Mouse (Mus musculus) gastrocnemius, postnatal 4 days (tissue): ENCODE measurements around the gene Ptch2. TPM values are rescaled to one million over a fixed set of nuclear protein-coding genes. Genes with fewer than 3 reads are reported as not detected.

Experiments
- DNase-seq, 2 experiments: peaks; one replicate each; pipeline ENCODE4 v3.0.0; 2021 to 2022; ENCODE audit warnings: low spot score in 2 of 2, mixed read lengths in 2 of 2
- long read RNA-seq, 2 experiments: library from polyadenylated mRNA; stranded (forward); transcript quantifications; one replicate each; pipeline ENCODE4 v2.0.0; 2021
- total RNA-seq, 2 experiments: library from RNA; stranded (reverse); gene quantifications; 2 replicates each; pipeline ENCODE4 v1.2.3; 2021

Ptch2 gene
- total RNA-seq: 10 to 100 TPM; 10.4 to 12.8 TPM
- long read RNA-seq, experiment 1, partial matches to known transcripts: 7 of 15 reads
- long read RNA-seq, experiment 1, other reads (novel, unspliced or antisense): 8 of 15 reads
- long read RNA-seq, experiment 2, full-length matches to known transcripts: 5 of 11 reads
- long read RNA-seq, experiment 2, partial matches to known transcripts: 2 of 11 reads
- long read RNA-seq, experiment 2, other reads (novel, unspliced or antisense): 4 of 11 reads

DNA sequence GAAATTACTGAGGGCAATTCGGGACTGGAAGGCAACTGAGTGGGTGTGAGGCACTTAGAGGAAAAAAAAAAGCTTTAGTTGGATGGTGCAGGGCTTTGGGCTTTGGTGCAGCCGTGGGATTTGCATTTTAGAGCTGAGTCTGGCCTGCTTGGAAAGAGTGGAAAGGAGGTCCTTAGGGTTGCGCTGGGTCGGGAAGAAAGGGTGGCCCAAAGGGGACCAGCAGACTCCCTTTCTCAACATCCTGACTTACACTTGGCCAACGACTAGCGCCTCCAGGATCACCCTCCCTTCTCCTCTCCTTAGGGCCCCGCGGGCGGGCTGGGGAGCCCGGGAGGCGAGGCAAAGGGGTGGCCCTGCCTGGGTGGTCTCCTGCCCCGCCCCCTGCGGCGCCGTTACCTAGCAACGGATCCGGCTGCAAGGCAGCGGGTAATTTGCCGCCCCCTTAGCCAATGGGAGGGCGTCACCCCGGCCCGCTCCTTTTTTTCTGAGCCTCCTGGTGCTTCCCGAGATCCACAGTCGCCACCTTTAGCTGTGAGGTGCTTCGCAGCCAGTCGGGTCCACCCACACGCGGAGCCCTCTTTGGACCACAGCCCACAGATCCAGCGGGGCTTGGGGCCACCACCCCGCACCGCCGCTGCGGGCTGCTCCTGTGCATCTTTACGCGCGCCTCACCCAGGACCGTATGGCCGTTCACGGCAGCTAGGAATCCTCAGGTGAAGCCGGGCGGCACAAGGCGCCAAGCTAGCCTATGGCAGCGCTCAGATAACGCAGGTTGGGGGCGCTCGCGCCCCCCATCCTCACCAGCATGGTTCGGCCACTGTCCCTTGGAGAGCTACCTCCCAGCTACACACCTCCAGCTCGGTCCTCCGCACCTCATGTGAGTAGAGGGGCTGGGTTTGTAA lies at the start of gene Ptch2:
Ptch2 (plus strand) TSS at position 525 of the 902 bp plus-strand sequence.
- peak; percentile 76 to 86 for DNase-seq

GRCm38 (mm10) chr4:117048836-117049235 lies 47.0 kb upstream of the Ptch2 start:
- DNase-seq: peak in 1 of 2 experiments; percentile 18

DNA sequence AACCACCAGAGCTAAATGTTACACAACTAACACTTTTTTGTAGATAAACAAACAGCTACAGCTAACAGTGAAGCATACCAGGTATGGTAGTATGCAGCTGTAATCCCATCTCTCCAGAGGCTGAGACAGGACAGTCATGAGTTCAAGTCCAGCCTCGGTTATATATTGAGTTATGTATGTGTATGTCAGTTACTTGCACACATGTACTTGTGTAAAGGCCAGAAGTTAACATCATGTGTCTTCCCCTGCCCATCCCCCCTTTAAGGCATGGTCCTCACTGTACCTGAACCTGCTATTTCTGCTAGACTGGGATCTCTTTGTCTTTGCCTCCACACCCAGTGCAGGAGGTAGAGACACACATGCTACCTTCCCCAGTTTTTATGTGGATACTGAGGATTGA lies 46.4 kb upstream of the Ptch2 start:
- no peak for DNase-seq

GRCm38 (mm10) chr4:117052626-117053025 lies 43.2 kb upstream of the Ptch2 start:
- peak; percentile 33 to 57 for DNase-seq

DNA sequence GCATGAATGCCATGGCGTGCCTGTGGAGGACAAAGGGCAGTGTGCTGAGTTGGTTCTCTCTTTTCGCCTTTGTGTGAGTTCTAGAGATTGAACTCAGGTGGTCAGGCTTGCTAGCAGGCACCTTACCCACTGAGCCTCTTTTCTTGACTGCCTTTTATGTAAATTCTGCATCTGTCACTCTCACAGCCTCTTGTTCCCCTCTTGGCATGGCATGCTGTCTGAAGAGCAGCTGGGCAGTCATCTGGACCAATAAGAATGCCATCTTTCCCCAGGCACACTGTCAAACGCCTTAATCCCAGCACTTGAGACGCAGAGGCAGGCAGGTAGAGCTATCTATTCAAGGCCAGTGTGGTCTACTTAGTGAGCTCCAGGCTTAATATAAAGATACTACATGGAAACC lies 41.9 kb upstream of the Ptch2 start:
- DNase-seq: no peak

GRCm38 (mm10) chr4:117056102-117056501 lies 39.8 kb upstream of the Ptch2 start:
- no peak for DNase-seq

DNA sequence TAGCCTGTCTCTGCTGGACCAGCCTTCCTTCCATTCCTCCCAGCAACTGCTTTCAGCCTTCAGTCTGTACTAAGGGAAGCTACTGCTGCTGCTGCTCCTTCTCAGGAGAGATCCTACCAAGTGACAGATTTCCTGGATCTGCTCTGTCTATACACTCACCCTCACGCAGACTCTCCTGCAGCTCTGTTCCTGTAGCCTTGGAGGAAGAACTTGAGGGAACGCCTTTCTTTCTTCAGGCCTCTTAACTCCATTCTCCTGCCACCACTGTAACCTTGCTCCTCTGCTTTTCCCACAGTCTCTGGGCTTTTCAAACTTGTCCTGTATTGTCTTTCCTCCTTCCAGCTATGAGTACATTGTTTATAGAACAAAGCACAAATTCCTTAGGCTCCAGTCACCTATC lies 39.4 kb upstream of the Ptch2 start:
- no peak for DNase-seq

- DNase-seq: no peak
These were observed 37.4 kb upstream of the Ptch2 start for GRCm38 (mm10) chr4:117058512-117058911.

DNA sequence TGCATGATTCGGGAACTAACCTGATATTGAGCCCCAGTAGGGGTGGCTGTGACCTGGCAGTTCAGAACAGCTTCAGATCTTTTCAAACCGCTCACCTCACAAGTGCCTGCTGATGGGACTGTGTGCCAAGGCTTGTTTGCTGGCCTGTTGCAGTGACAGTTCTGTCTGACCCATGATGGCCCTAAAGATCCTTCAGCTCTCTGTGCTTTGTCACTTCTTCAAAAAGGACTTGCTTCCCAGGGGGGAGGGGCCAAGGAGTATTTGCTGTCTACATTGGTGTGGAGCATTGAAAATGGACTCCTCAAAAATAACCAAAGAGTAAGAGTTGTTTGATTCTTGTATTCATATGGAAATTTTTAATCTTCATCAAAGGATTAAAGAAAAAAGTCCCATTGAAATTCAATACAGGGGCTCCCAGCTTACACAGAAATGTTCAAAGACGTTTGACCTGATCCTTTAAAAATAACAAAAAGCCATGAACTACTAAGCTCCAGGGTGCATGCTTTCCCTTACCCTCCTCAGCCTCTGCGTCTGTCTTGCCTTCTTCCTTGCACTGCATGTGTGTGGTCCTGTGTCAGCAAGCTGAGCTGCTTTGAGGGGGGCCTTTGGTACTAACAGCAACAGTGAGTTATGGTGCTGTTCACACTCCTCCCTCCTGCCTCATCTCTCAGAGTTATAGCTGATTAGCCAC lies 33.0 kb upstream of the Ptch2 start:
- DNase-seq: no peak

GRCm38 (mm10) chr4:117068035-117068434 lies 27.8 kb upstream of the Ptch2 start:
- no peak for DNase-seq

GRCm38 (mm10) chr4:117069647-117070046 lies 26.2 kb upstream of the Ptch2 start:
- no peak for DNase-seq

DNA sequence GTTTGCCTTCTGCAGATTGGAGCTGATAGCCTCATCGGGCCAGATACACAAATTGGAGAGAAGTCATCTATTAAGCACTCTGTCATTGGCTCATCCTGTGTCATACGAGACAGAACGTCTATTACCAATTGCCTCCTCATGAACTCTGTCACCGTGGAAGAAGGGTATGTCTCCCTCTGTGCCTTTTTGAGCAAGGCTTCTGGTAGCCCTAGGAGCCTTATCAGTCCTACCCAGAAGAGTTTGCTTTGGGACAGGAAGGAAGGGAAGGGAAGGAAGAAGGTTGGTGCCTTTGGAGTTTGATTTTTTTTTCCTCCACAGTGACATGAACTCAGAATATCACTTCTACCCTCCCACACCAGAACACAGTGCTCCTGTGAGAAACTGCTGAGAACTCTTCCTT lies 25.3 kb upstream of the Ptch2 start:
- DNase-seq: no peak

DNA sequence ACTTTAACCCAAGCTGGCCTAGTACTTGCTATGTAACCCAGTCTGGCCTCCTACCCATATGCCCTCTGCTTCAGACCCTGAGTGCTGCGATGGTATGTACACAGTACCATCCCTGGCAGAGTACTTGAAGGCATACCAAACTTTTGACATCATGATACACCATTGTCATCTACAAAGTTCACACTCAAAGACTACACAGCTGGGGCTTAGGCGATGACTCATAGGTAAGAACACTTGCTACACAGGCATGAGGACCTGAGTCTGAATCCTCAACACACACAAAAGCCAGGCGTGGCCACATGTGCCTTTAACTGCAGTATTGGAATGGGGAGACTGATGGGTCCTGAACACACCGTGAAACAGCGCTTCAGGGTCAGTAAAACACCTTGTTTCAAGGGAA lies 24.7 kb upstream of the Ptch2 start:
- DNase-seq: no peak

- no peak for DNase-seq
These were observed 7.8 kb upstream of the Ptch2 start for GRCm38 (mm10) chr4:117087948-117088640.

DNA sequence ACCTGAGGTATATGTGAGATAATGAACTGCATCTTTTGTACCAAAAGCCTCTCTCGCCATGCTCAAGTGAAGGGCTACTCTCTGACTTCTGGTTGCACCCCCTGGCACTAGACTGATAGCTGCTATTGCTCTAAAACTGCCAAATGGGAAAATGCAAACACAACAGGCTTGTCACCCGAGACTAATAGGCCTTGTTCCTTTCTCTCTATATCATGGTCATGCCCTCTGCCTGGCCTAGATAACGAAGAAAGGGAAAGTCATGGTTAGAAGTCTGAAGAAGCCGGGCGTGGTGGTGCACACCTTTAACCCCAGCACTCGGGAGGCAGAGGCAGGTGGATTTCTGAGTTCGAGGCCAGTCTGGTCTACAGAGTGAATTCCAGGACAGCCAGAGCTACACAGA lies 5.3 kb upstream of the Ptch2 start:
- DNase-seq: no peak

- no peak for DNase-seq
These were observed 1.1 kb upstream of the Ptch2 start for GRCm38 (mm10) chr4:117094626-117095361.

GRCm38 (mm10) chr4:117096666-117097065 lies 791 bp downstream of the Ptch2 start:
- DNase-seq: no peak

GRCm38 (mm10) chr4:117097969-117098763 lies 2.3 kb downstream of the Ptch2 start:
- DNase-seq: peak in 1 of 2 experiments; percentile 53

DNA sequence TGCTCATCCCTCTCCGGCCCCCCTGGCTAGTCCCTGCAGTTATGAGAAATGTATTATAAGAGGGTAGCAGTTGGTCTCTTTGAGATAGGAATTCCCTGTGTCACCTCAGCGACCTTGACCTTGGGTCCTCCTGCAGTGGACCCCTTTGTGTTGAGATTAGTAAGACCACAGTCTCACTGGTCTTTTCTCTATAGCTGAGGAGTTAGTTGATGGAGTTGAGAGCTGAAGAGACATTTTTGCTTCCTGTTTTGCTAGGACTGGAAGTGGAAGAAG lies 2.8 kb downstream of the Ptch2 start:
- DNase-seq: no peak

GRCm38 (mm10) chr4:117100036-117100435 lies 4.2 kb downstream of the Ptch2 start:
- DNase-seq: no peak
